8 mouse cellular contexts compared by ENCODE assay signal in the genomic region with DNA sequence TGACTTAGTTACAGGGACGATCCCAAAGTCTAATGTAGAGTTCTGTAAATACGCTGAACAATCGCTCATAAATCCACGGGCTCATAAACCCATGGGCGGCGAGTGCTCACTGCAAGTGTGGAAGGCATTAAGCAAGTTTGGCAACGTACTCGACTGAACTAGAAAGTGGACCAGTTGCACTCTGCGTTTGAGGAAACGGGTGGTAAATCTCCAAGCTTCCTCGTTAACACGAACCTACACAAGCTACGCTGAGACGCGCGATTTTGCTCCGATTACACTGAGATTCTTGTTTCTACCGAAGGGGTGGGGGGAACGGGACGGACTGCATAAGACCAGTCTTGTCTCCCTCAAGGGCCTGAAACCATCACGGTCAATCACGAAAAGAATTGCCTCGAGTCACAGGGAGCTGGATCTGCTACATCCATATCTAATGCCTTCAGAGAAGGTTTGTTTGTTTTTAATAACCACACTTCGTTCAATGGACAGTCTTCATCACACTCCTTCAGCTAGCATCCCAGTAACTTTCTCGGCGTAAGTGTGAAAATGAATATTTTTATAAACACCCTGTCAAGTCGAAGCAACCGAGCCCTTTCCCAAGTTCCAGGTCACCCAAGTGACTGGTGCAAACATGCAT. TPM values are rescaled to one million over a fixed set of nuclear protein-coding genes. Genes with fewer than 3 reads are reported as not detected.
DNase-seq lines count a peak whose midpoint lies in the region; ATAC-seq lines count a peak whose summit lies in the region.

No protein-coding gene starts in this region.

- H3K4me3 ChIP-seq in forebrain, embryonic 15.5 days: peak overlapping the region; percentile 72
- peak overlapping the region; percentile 94 for H3K4me3 ChIP-seq in kidney, embryonic 16.5 days (ENCODE audit: low read length)
- peak overlapping the region; percentile 92 for H3K4me3 ChIP-seq in megakaryocyte, embryonic 14.5 days (replicated peaks)

- peaks cover 29% of the 10 kb centered on the region for H3K4me1 ChIP-seq in forebrain, embryonic 15.5 days
- peaks cover 37% of the 10 kb centered on the region for H3K4me1 ChIP-seq in kidney, embryonic 16.5 days (ENCODE audit: insufficient read depth, low read length)
- H3K4me1 ChIP-seq in megakaryocyte, embryonic 14.5 days: peaks cover 73% of the 10 kb centered on the region

- H3K9ac ChIP-seq in forebrain, embryonic 15.5 days (replicated peaks): peak overlapping the region; percentile 97
- H3K9ac ChIP-seq in kidney, embryonic 16.5 days (replicated peaks; ENCODE audit: low read length): peak overlapping the region; percentile 100

- no peaks in the 10 kb centered on the region for H3K36me3 ChIP-seq in forebrain, embryonic 15.5 days
- H3K36me3 ChIP-seq in kidney, embryonic 16.5 days (ENCODE audit: insufficient read depth, low read length): 0 out of 2 replicates have a peak, but pooled peaks cover 4% of the 10 kb centered on the region
- H3K36me3 ChIP-seq in megakaryocyte, embryonic 14.5 days (replicated peaks; ENCODE audit: low read length): peaks cover 37% of the 10 kb centered on the region
- H3K36me3 ChIP-seq in splenic B cell, adult 2 months (ENCODE audit: control insufficient read depth, insufficient read depth, low read length, poor library complexity, severe bottlenecking): no peaks in the 10 kb centered on the region; the same call in 1 of the 2 replicates

- peak overlapping the region; percentile 68 for H3K4me2 ChIP-seq in forebrain, embryonic 15.5 days (replicated peaks)
- peak overlapping the region; percentile 87 for H3K4me2 ChIP-seq in kidney, embryonic 16.5 days (replicated peaks; ENCODE audit: low read depth, low read length)

- ATAC-seq in forebrain, embryonic 15.5 days (replicated peaks): no peak
- no peak for ATAC-seq in kidney, embryonic 16.5 days (ENCODE audit: low FRiP score, low TSS enrichment)

- H3K9me3 ChIP-seq in forebrain, embryonic 15.5 days: no peaks in the 10 kb centered on the region
- H3K9me3 ChIP-seq in kidney, embryonic 16.5 days (ENCODE audit: low read length): no peaks in the 10 kb centered on the region
- H3K9me3 ChIP-seq in megakaryocyte, embryonic 14.5 days: no peaks in the 10 kb centered on the region

- H3K27me3 ChIP-seq in forebrain, embryonic 15.5 days: no peaks in the 10 kb centered on the region
- H3K27me3 ChIP-seq in kidney, embryonic 16.5 days (ENCODE audit: insufficient read depth, low read length): no peaks in the 10 kb centered on the region
- H3K27me3 ChIP-seq in megakaryocyte, embryonic 14.5 days (replicated peaks): no peaks in the 10 kb centered on the region
- H3K27me3 ChIP-seq in splenic B cell, adult 2 months (ENCODE audit: control insufficient read depth, insufficient read depth, low read length, poor library complexity, severe bottlenecking): no peaks in the 10 kb centered on the region

- WGBS in forebrain, embryonic 15.5 days: 8% methylated on average over 28 of the region's 28 CpGs
- WGBS in kidney, embryonic 16.5 days: under 1% methylated on average over 28 of the region's 28 CpGs

- H3K27ac ChIP-seq in forebrain, embryonic 15.5 days (replicated peaks): no peak overlapping the region
- peak overlapping the region; percentile 100 for H3K27ac ChIP-seq in kidney, embryonic 16.5 days (ENCODE audit: low read length)

- peak; percentile 41 for DNase-seq in adrenal gland, postnatal 14 days
- no peak for DNase-seq in adrenal gland, postnatal 4 days (ENCODE audit: low spot score in 2 of 2)
- DNase-seq in R1 (ENCODE audit: low read depth, low spot score): peak; percentile 36
- DNase-seq in splenic B cell, adult 2 months (ENCODE audit: low read depth, low spot score): peak; percentile 56
- no peak for DNase-seq in frontal cortex, postnatal 25 days (ENCODE audit: low spot score in 2 of 2)

RNA-seq across cellular contexts. Expression of a gene that starts 1.0 kb away (rescaled TPM):
- total RNA-seq in adrenal gland, postnatal 14 days (2021): 343 and 359 TPM in 2 replicates
- 100 to 1,000 TPM; 390 TPM for total RNA-seq in adrenal gland, postnatal 4 days (2021)
- polyA plus RNA-seq in forebrain, embryonic 15.5 days (2015; fragmentation: Nextera tagmentation; extraction: Ambion mirVana): 396 and 402 TPM in 2 replicates
- 300 and 435 TPM in 2 replicates for polyA plus RNA-seq in kidney, embryonic 16.5 days (2015; fragmentation: Nextera tagmentation; extraction: Ambion mirVana)
- polyA plus RNA-seq in megakaryocyte, embryonic 14.5 days (2012; ENCODE audit: insufficient read depth, low replicate concordance): 176 and 178 TPM in 2 replicates

Comparison
In these comparisons a context has a peak if more than half of its experiments do, and no peak if none do; other contexts are left out.
1. DNase-seq: peak in adrenal gland, postnatal 14 days (single experiment), R1 (single experiment) and splenic B cell, adult 2 months (single experiment); none in adrenal gland, postnatal 4 days (0 of 2) and frontal cortex, postnatal 25 days (0 of 2).
2. Peak in every context shown above with its lines, with median percentiles within 50 percentile points of each other: H3K4me3 ChIP-seq.